Mouse (Mus musculus): ENCODE results near the gene Atp8b5. TPM values are rescaled to one million over a fixed set of nuclear protein-coding genes. Genes with fewer than 3 reads are reported as not detected.
A peak's percentile ranks its signal among the peaks of the same experiment; 100 is the strongest.

Gene Atp8b5
- polyA plus RNA-seq, 2 experiments, result 0.06 TPM; not detected in 1

GRCm38 (mm10) chr4:43260096-43260495 lies 6.9 kb upstream of the Atp8b5 start:
- Histone ChIP-seq H3K27me3 (ENCODE audit: control insufficient read depth, insufficient read depth, low read length) (no peaks in the 10 kb centered on the region), H3K9ac (replicated peaks) (no peak overlapping the region), H3K27ac (no peak overlapping the region), H3K4me2 (ENCODE audit: low read depth) (no peak overlapping the region), H3K4me1 (replicated peaks; ENCODE audit: control insufficient read depth in 2 of 2, insufficient read depth in 2 of 2, low read length in 1 of 2) (no peaks in the 10 kb centered on the region), H3K9me3 (ENCODE audit: control insufficient read depth, low read length) (no peaks in the 10 kb centered on the region), H3K36me3 (replicated peaks; ENCODE audit: control insufficient read depth, insufficient read depth, low read depth) (no peaks in the 10 kb centered on the region), H3K4me3 (ENCODE audit: insufficient read depth in 1 of 2, low read depth in 2 of 2, low read length in 2 of 2) (no peak overlapping the region)
- ATAC-seq (ENCODE audit: insufficient read depth) (no peak), DNase-seq (ENCODE audit: low read depth in 3 of 3, low spot score in 3 of 3) (no peak)
- 59% methylated on average over 5 of the region's 5 CpGs for WGBS (ENCODE audit: insufficient replicate concordance)
- no peak for TF ChIP-seq EP300 (IDR thresholded peaks at IDR 0.05; ENCODE audit: low read depth)

DNA sequence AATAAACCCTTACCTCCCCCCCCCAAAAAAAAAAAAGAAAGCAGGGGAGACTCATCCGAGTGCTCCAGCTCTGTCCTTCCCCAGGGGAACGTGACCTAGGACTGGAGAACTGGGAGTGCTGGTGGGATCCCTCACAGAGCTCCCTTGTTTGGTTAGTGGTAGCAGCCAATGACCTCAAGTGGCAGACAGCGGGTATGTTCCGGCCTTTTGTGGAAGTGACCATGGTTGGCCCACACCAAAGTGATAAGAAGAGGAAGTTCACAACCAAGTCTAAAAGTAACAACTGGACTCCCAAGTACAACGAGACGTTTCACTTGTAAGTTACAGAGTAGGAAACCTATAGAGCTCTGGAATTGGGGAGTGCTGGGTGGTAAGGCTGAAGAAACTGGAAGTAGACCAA lies 4.1 kb upstream of the Atp8b5 start:
- DNase-seq (ENCODE audit: low read depth in 3 of 3, low spot score in 3 of 3) (no peak), ATAC-seq (ENCODE audit: insufficient read depth) (no peak)
- no peak overlapping the region for H3K9ac ChIP-seq (replicated peaks)
- no peak overlapping the region for H3K4me3 ChIP-seq (ENCODE audit: insufficient read depth in 1 of 2, low read depth in 2 of 2, low read length in 2 of 2)
- H3K36me3 ChIP-seq (replicated peaks; ENCODE audit: control insufficient read depth, insufficient read depth, low read depth), result no peaks in the 10 kb centered on the region
- no peaks in the 10 kb centered on the region; a peak in 1 of 4 replicates for H3K4me1 ChIP-seq (replicated peaks; ENCODE audit: control insufficient read depth in 2 of 2, insufficient read depth in 2 of 2, low read length in 1 of 2)
- H3K27ac ChIP-seq, result no peak overlapping the region
- 43% methylated on average over 6 of the region's 6 CpGs for WGBS (ENCODE audit: insufficient replicate concordance)
- H3K27me3 ChIP-seq (ENCODE audit: control insufficient read depth, insufficient read depth, low read length), result no peaks in the 10 kb centered on the region
- no peak for TF ChIP-seq EP300 (IDR thresholded peaks at IDR 0.05; ENCODE audit: low read depth)
- no peak for TF ChIP-seq CTCF (IDR thresholded peaks at IDR 0.05; ENCODE audit: low read depth)
- no peaks in the 10 kb centered on the region for H3K9me3 ChIP-seq (ENCODE audit: control insufficient read depth, low read length)
- no peak overlapping the region for H3K4me2 ChIP-seq (ENCODE audit: low read depth)

DNA sequence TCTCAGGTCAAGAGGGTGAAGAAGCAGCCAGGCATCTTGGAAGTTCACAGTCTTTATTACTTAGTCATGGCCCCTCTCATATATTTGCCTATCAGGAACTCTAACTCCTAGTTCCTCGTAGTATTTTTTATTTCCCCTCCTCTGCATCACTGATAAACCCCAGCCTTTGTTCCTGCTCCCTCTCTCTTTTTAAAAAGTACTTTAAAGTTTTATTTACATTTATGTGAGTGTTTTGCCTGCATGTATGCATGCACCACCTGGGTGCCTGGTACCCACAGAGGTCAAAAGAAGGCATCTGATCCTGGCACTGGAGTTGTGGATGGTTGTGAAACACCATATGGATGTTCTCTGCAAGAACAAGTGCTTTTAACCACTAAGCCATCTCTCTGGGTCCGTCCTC lies 813 bp upstream of the Atp8b5 start:
- Histone ChIP-seq H3K9me3 (ENCODE audit: control insufficient read depth, low read length) (no peaks in the 10 kb centered on the region), H3K4me2 (ENCODE audit: low read depth) (no peak overlapping the region), H3K4me3 (ENCODE audit: insufficient read depth in 1 of 2, low read depth in 2 of 2, low read length in 2 of 2) (no peak overlapping the region), H3K27ac (no peak overlapping the region), H3K27me3 (ENCODE audit: control insufficient read depth, insufficient read depth, low read length) (no peaks in the 10 kb centered on the region), H3K36me3 (replicated peaks; ENCODE audit: control insufficient read depth, insufficient read depth, low read depth) (no peaks in the 10 kb centered on the region), H3K4me1 (replicated peaks; ENCODE audit: control insufficient read depth in 2 of 2, insufficient read depth in 2 of 2, low read length in 1 of 2) (no peaks in the 10 kb centered on the region; a peak in 1 of 4 replicates), H3K9ac (replicated peaks) (no peak overlapping the region)
- DNase-seq (ENCODE audit: low read depth in 3 of 3, low spot score in 3 of 3), result no peak
- WGBS (ENCODE audit: insufficient replicate concordance), result 28% methylated on average over 2 of the region's 2 CpGs
- TF ChIP-seq EP300 (IDR thresholded peaks at IDR 0.05; ENCODE audit: low read depth) (no peak), CTCF (IDR thresholded peaks at IDR 0.05; ENCODE audit: low read depth) (no peak)
- no peak for ATAC-seq (ENCODE audit: insufficient read depth)

DNA sequence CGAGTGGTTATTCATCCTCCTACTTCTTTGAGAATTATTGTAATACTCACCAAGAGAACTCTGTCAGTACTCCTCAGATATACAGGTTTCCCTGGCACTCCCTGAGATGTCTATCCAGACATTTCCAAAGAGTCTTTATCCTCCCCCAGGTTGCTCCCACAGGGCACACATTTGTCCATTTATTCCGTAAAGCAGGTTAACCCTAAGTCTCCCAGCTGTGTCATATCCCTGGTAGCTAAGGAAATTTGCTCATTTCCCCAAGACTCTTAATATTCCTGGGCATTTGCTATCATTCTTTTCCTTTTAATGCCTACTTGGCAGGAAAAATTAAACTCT lies 332 bp downstream of the Atp8b5 start:
- no peaks in the 10 kb centered on the region; a peak in 1 of 4 replicates for H3K4me1 ChIP-seq (replicated peaks; ENCODE audit: control insufficient read depth in 2 of 2, insufficient read depth in 2 of 2, low read length in 1 of 2)
- H3K9ac ChIP-seq (replicated peaks), result no peak overlapping the region
- no peaks in the 10 kb centered on the region for H3K36me3 ChIP-seq (replicated peaks; ENCODE audit: control insufficient read depth, insufficient read depth, low read depth)
- H3K4me3 ChIP-seq (ENCODE audit: insufficient read depth in 1 of 2, low read depth in 2 of 2, low read length in 2 of 2), result no peak overlapping the region
- ATAC-seq (ENCODE audit: insufficient read depth) (no peak), DNase-seq (ENCODE audit: low read depth in 3 of 3, low spot score in 3 of 3) (no peak)
- no peak for TF ChIP-seq EP300 (IDR thresholded peaks at IDR 0.05; ENCODE audit: low read depth)
- TF ChIP-seq CTCF (IDR thresholded peaks at IDR 0.05; ENCODE audit: low read depth), result no peak
- WGBS (ENCODE audit: insufficient replicate concordance), result 22% methylated on average over 2 of the region's 2 CpGs
- peak overlapping the region; percentile 43 for H3K4me2 ChIP-seq (ENCODE audit: low read depth)
- H3K27me3 ChIP-seq (ENCODE audit: control insufficient read depth, insufficient read depth, low read length), result no peaks in the 10 kb centered on the region
- H3K27ac ChIP-seq, result no peak overlapping the region
- H3K9me3 ChIP-seq (ENCODE audit: control insufficient read depth, low read length), result no peaks in the 10 kb centered on the region

DNA sequence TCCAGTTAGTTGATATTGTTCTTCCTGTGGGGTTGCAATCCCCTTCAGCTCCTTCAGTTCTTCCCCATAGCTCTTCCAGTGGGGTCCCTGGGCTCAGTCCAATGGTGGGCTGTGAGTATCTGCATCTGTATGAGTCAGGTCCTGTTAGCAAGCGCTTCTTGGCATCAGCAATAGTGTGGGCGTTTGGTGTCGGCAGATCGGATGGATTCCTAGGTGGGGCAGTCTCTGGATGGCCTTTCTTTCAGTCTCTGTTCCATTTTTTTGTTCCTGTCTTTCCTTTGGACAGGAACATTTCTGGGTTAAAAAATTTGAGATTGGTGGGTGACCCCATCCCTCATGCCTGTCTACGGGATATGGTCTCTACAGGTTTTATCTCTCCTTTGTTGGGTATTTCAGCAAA lies 18.5 kb downstream of the Atp8b5 start:
- H3K4me2 ChIP-seq (ENCODE audit: low read depth), result no peak overlapping the region
- no peaks in the 10 kb centered on the region for H3K27me3 ChIP-seq (ENCODE audit: control insufficient read depth, insufficient read depth, low read length)
- H3K27ac ChIP-seq, result no peak overlapping the region
- WGBS (ENCODE audit: insufficient replicate concordance), result 61% methylated on average over 5 of the region's 5 CpGs
- H3K4me1 ChIP-seq (replicated peaks; ENCODE audit: control insufficient read depth in 2 of 2, insufficient read depth in 2 of 2, low read length in 1 of 2), result no peaks in the 10 kb centered on the region
- H3K9me3 ChIP-seq (ENCODE audit: control insufficient read depth, low read length), result no peaks in the 10 kb centered on the region
- H3K36me3 ChIP-seq (replicated peaks; ENCODE audit: control insufficient read depth, insufficient read depth, low read depth), result no peaks in the 10 kb centered on the region
- ATAC-seq (ENCODE audit: insufficient read depth), result no peak
- no peak overlapping the region for H3K9ac ChIP-seq (replicated peaks)
- no peak for DNase-seq (ENCODE audit: low read depth in 3 of 3, low spot score in 3 of 3)
- no peak overlapping the region for H3K4me3 ChIP-seq (ENCODE audit: insufficient read depth in 1 of 2, low read depth in 2 of 2, low read length in 2 of 2)
- TF ChIP-seq EP300 (IDR thresholded peaks at IDR 0.05; ENCODE audit: low read depth) (no peak), CTCF (IDR thresholded peaks at IDR 0.05; ENCODE audit: low read depth) (no peak)

- Histone ChIP-seq H3K9me3 (ENCODE audit: control insufficient read depth, low read length) (no peaks in the 10 kb centered on the region), H3K36me3 (replicated peaks; ENCODE audit: control insufficient read depth, insufficient read depth, low read depth) (no peaks in the 10 kb centered on the region), H3K27ac (no peak overlapping the region), H3K9ac (replicated peaks) (no peak overlapping the region), H3K4me3 (ENCODE audit: insufficient read depth in 1 of 2, low read depth in 2 of 2, low read length in 2 of 2) (no peak overlapping the region), H3K4me1 (replicated peaks; ENCODE audit: control insufficient read depth in 2 of 2, insufficient read depth in 2 of 2, low read length in 1 of 2) (no peaks in the 10 kb centered on the region), H3K4me2 (ENCODE audit: low read depth) (no peak overlapping the region), H3K27me3 (ENCODE audit: control insufficient read depth, insufficient read depth, low read length) (no peaks in the 10 kb centered on the region)
- ATAC-seq (ENCODE audit: insufficient read depth) (no peak), DNase-seq (ENCODE audit: low read depth in 3 of 3, low spot score in 3 of 3) (no peak)
- TF ChIP-seq EP300 (IDR thresholded peaks at IDR 0.05; ENCODE audit: low read depth), result no peak
- TF ChIP-seq CTCF (IDR thresholded peaks at IDR 0.05; ENCODE audit: low read depth), result no peak
- WGBS (ENCODE audit: insufficient replicate concordance), result 18% methylated on average over 3 of the region's 3 CpGs
These were observed 20.3 kb downstream of the Atp8b5 start for GRCm38 (mm10) chr4:43287305-43287704.

Measured in liver, embryonic 14.5 days (tissue).